Mouse (Mus musculus) neutrophil, adult 65 days (primary cell): ENCODE measurements around the gene Srms. TPM values are rescaled to one million over a fixed set of nuclear protein-coding genes. Genes with fewer than 3 reads are reported as not detected.

Experiments
- total RNA-seq: library from RNA; stranded (reverse); gene quantifications from 2 replicates; pipeline ENCODE4 v1.2.4, GENCODE M21; 2023

Srms gene
- not detected in 2 replicates for total RNA-seq

DNA sequence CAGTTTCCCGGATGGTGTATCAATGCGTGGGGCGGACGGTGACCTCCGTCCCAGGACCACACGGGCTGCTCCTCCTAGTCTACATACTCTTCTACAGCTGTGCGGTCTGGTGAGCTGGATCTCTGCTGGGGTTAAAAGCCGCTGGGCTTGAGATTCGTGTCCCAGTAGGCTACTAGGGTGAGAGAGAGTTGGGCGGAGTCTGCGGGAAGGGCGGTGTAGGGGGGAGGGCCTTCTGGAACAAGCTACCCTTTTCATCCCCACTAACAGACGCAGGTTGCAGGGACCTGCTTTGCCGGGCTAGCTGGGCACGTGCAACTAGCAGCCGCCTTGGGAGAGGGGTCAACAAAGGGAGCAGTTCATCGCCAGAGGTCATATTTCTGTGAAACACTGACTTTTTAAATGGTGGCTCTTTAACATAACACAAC is at the start of gene Srms:
Srms (minus strand) TSS at position 165 of the 425 bp plus-strand sequence.

DNA sequence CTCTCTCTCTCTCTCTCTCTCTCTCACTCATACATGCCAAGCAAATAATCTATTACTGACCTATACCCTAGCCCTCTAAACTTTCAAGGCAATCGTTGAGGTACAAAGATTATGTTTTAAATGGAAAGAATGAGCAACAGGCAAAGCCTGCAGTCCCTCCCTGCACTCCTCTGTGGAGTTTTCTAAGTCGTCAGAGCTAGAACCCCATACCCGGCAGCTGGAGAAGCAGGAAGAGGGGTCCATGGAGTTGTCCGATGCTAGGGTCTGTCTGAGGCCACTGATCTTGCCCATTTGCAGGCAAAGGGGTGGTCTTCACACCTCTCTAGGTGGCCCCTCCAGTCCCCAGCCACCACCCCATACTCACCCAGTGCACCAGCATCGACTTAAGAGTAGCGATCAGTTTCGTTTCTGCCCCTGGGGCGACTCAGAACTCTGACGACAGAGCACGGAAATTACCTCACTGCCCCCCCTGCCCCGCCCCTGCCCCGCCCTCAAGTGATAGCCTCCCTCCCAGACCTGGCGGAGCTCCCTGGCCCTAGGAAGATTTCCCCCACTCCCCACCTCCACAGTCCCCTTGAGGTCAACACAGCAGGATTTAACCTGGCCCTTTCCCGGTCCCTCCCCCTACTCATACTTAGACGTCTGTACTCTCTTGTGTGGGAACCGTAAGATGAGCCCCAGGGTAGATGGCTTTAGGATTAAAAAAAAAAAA is 28.8 kb upstream of the Srms start, which contains the start of gene Helz2:
Helz2 (minus strand) TSS at position 426 of the 712 bp plus-strand sequence.

DNA sequence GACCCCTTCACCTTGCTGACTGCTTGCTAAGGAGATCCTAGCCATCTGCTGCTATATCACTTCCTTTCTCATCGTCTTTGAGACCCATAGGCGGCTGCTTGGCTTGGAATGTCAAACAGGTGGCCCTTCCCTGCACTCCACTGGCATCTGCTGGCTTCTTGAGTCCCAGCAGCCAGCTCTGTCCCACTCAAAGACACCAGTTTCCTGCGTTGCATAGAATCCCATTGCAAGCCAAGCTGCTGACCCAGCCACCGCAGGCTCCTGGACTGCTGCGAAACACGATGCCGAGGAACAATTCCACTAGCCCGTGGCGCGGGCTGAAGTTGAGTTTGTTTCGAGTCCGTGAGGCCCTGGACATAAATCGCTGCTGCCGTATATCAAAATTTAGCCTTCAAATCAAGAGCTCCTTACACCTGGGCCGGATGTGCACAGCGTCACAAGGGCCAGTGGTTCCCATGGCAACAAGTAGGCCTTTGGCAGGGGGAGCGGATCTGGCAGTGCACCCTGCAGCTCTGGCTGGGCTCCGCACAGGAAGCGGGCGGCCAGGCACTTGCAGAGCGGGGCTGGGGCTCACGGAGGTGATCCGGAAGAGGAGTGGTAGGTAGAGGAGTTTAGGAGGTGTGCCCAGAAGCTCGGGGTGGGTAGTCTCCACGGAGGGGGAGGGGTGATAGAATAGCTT is 6.7 kb upstream of the Srms start, which contains the start of gene Fndc11:
Fndc11 (plus strand) TSS at position 476 of the 679 bp plus-strand sequence.

DNA sequence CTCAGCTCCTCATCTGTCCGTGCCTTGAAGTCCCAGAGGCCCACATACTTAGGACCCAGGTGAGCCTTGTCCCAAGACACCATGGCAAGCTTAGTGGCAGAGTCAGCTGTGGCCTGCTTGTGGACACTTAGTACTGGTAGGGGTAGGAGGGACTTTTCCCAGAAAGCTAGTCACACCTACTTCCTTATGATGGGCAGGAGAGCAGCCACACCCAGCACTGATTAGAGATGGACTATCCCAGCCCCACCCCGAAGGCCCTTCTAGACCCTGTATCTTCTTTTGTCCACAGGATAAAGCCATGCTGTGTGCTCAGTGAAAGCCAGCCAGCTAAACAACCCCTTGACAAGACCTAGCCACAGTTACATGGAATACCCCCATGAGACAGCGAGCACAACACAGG is 10.6 kb downstream of the Srms start, which contains the start of gene Ptk6:
Ptk6 (minus strand) TSS at position 368 of the 400 bp plus-strand sequence.

DNA sequence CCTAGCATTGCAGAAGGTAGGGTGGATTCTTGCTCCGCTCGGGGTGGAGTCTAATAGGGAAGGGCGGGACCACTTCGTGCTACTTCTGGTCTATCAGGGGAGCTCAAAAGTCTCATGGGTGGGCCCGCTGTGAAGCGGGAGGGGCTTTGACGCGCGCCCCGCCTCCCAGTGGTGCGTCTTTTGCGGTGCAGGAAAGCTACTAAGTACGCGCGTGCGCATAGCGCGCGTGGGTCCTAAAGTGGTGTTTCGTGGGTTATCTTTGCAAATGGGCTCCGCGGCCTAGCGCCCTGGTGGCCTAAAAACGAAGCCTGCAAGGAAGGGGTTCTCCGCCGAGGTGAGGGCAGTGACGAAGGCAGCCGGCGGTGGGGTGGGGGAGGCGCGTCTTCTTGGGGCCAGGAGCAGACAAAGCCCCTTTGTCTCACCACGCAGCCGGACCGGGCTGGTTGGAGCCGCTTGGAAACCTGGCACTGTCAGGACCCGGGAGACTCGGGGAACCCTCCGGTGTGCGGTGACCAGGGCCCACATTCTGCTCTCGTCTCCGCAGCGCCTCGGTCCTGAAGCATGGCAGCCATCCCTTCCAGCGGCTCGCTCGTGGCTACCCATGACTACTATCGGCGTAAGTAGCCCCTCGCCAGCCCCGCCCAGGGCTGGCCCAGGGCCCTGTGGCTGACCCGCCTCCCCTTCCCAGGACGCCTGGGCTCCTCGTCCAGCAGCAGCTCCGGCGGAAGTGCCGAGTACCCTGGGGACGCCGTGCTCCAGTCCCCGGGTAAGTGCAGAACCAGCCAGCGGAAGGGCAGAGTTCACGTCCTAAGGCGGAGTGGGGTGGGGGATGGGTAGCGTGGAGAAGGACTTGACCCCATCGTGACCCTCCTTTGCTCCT is 25.6 kb downstream of the Srms start, which contains the start of gene Ppdpf:
Ppdpf (plus strand) TSS at position 127 of the 880 bp plus-strand sequence.

DNA sequence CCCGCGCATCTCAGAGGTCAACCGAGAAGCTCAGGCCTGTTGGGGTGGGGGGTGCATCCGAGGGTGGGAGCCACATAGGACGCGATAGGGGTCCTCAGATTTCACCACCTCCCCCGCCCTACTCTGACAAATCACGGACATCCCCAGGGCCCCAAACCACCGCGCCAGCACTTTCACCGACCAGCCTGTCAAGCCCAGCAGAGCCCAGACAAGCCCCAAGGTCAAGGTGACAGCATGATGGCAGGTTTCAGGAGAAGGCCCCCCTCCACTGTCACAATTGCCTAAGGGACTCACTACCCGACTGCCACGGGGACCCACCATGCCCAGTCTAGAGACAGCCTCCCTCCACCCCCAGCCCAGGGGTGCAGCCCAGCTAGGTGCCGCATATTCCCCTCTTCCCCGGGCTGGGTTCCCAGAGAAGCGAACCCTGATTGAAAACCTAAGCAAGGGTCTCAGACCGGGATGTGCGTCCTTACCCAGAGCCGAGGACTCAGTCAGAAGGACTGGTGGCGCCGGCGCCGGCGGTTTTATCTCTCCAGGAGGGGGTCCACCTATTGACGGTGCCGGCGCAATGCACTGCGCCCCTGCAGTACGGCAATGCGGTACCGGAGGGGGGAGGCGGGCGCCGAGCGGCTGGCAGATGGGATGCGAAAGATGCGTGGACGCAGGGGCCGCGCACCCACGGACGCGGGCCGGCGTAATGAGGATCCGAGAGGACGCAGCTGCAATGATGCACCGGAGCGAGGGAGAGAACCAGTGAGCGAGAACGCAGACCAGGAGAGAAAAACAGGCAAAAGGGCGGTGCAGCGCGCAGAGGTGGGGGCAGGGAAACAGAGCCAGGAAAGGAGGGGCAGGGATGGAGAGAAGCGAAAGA is 56.5 kb downstream of the Srms start, which contains the start of gene Eef1a2:
Eef1a2 (minus strand) TSS at position 767 of the 874 bp plus-strand sequence.

Other genes starting within 250 kb of the Srms start
- gene Arfgap1, start 246.0 kb downstream of the Srms start, total RNA-seq: 68.6 and 82.7 TPM in 2 replicates
- gene Col20a1, start 226.7 kb downstream of the Srms start, total RNA-seq: 1.2 and 2.6 TPM in 2 replicates
- not detected in 2 replicates for gene Chrna4, start 169.6 kb downstream of the Srms start, total RNA-seq
- not detected in 2 replicates for gene Kcnq2, start 77.9 kb downstream of the Srms start, total RNA-seq
- gene Eef1a2, start 56.2 kb downstream of the Srms start, total RNA-seq: not detected in 2 replicates
- gene Ppdpf, start 25.9 kb downstream of the Srms start, total RNA-seq: 13.1 and 14.7 TPM in 2 replicates
- not detected in 2 replicates for gene Ptk6, start 10.4 kb downstream of the Srms start, total RNA-seq
- not detected in 2 replicates for gene Fndc11, start 6.8 kb upstream of the Srms start, total RNA-seq
- gene Helz2, start 28.8 kb upstream of the Srms start, total RNA-seq: 73.0 and 86.4 TPM in 2 replicates
- 30.6 and 50.4 TPM in 2 replicates for gene Gmeb2, start 74.8 kb upstream of the Srms start, total RNA-seq
- gene Stmn3, start 101.3 kb upstream of the Srms start, total RNA-seq: not detected in 2 replicates
- 29.6 and 34.9 TPM in 2 replicates for gene Rtel1, start 106.6 kb upstream of the Srms start, total RNA-seq
- 25.9 and 36.3 TPM in 2 replicates for gene Zgpat, start 151.7 kb upstream of the Srms start, total RNA-seq
- gene Arfrp1, start 152.2 kb upstream of the Srms start, total RNA-seq: 35.7 and 48.5 TPM in 2 replicates
- 29.8 and 32.7 TPM in 2 replicates for gene Lime1, start 166.9 kb upstream of the Srms start, total RNA-seq
- gene Zbtb46, start 246.2 kb upstream of the Srms start, total RNA-seq: 0.22 and 0.48 TPM in 2 replicates